Mouse (Mus musculus) gastrocnemius, adult 18-20 months (tissue): ENCODE results near the gene A430005L14Rik. TPM values are rescaled to one million over a fixed set of nuclear protein-coding genes. Genes with fewer than 3 reads are reported as not detected.
A peak's percentile ranks its signal among the peaks of the same experiment; 100 is the strongest.
"Not testable (repeated sequence)": the region's sequence is repeated elsewhere in the genome, so short reads cannot be mapped to it uniquely, and the experiment has no call there.

Experiments used
- DNase-seq: peaks from one replicate; pipeline ENCODE4 v3.0.0; 2021; ENCODE audit warnings: low spot score
- long read RNA-seq, 2 experiments: library from polyadenylated mRNA; stranded (forward); transcript quantifications; one replicate each; pipeline ENCODE4 v2.0.0; 2021
- total RNA-seq, 2 experiments: library from RNA; stranded (reverse); gene quantifications; 2 replicates each; pipeline ENCODE4 v1.2.3; 2021

Gene A430005L14Rik
- total RNA-seq, result 10 to 100 TPM; 16.4 to 19.5 TPM
- long read RNA-seq, experiment 1, transcript A430005L14Rik-201 (4 exons, 1,098 nt), result major isoform, 32 of 39 reads
- long read RNA-seq, experiment 1, partial matches to known transcripts, result 1 of 39 reads
- long read RNA-seq, experiment 1, other reads (novel, unspliced or antisense), result 2 of 39 reads
- long read RNA-seq, experiment 2, transcript A430005L14Rik-201 (4 exons, 1,098 nt), result major isoform, 16 of 22 reads
- long read RNA-seq, experiment 2, partial matches to known transcripts, result 0 of 22 reads
- long read RNA-seq, experiment 2, other reads (novel, unspliced or antisense), result 1 of 22 reads

DNA sequence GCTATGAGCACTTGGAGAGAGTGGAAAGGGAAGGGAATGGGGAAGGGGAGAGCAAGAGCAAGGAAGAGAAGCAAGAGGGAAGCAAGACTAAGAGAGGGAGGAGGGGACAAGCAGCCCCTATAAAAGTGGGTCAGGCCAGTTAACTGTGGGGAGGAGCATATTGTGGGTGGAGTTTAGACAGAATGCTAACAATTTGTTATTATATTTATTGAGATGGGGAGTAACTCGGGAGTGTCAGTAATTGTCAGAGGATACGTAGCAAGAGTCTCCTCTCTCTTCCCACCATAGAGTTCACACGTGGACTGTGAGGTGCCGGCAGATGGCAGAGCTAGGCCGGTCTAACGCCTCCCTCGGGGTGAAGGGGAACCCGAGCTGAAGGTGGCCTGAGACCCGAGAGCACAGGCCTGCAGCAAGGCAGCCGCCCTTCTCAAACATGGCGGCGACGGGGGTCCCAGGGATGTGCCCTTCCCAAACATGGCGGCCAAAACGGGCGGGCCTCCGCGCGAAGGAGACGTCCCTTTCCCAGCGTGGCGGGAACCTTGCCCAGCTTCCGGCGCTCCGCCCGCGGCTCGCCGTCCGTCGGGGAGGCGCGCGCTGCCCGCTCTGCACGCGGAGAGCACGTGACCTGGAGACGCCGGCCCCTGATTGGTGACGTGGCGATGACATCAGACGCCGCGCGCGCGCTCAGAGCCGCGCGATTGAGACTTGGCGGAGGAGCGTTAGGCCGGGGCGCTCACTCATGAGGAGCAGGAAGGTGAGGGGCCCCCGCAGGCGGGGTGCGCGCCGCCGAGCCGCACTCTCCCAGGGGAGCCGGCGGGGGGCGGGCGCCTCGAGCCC, at the start of gene A430005L14Rik:
TSS of gene A430005L14Rik (plus strand) at position 669 of the 837 bp plus-strand sequence.
- peak; percentile 96 for DNase-seq

DNA sequence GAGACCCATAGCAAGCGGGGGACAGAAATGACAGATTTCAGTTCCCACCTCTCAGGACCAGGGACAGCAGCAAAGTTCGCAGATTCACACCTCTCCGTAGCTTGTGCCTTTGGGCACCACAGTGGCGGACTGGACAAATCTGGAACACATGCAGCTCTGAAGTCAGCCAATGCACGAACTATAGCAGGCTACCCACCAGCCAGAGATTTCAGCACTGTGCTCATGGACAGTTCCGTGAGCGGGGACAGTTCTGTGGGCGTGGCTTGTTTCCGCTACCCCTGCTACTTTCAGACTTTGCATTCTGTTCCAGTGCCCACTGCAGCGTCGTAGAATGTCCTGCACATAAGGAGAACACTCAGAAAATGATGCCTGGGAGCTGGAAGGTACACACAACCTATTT, 49.5 kb upstream of the A430005L14Rik start:
- DNase-seq, result no peak

DNA sequence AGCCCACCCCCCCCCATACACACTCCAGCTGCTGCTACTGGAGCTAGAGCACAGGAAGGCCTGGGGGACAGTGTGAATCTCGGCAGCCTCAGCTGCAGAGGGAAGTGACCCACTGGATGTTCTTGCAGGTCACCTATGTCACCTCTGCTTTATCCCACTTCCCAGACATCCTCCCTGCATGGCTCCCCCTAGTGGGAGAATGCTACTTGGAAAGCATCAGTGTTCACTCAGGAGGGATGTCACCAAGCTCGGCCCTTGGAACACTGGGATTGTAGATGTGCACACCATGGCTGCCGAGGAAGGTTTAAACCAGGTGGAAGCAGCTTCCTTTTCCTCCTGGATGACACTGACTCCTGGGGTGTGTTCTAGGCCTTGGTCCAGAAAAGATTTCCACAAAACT, 43.4 kb upstream of the A430005L14Rik start:
- no peak for DNase-seq

DNA sequence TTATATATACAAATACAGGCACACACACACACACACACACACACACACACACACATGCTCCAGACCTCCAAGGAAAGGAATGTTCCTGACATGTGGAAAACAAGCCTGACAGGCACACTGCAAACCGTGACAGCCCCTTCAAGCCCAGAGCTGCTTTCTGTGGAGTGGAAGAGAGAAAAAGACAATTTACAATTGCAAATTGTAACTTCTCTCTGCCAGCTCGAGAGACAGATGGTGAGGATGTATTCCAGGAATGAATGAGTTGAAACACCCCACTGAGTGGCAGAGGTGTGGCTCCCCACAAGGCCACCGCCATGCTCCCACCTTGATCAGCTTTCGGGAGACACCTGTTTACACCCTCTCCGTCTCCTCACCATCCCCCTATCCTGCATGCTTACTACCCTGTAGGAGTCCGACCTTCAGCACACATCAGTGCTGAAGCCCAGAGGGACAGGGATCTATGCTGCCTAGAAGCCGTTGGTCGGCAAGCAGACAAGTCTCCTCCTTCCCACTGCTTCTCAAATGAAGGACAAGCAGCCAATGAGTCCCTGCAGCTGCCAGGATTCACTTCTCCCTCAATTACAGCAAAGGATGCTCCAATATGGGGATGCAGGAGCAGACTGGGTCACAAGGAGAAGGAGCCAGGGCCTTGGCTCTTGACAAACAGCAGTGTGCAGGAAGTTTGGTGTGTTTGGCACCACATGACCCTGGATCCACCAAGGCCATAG, 39.1 kb upstream of the A430005L14Rik start:
- DNase-seq, result no peak

GRCm38 (mm10) chr4:153920517-153921233, 36.4 kb upstream of the A430005L14Rik start:
- no peak for DNase-seq

DNA sequence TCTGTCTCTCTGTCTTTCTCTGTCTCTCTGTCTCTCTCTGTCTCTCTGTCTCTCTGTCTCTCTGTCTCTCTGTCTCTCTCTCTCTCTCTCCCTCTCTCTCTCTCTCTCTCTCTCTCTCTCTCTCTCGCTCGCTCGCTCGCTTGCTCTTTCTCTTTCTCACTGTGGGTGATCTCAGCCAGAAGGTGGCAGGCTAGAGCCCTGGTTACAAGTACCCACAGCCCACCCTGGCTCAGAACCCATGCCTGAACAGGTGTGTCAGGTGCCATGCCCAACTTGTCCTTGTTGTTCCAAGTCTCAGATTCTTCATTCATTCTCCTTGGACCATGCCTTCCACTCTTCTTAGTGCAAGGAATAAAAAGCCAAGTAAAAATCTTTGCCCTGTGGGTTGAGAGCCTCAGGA, 34.9 kb upstream of the A430005L14Rik start:
- DNase-seq, result not testable (repeated sequence)

DNA sequence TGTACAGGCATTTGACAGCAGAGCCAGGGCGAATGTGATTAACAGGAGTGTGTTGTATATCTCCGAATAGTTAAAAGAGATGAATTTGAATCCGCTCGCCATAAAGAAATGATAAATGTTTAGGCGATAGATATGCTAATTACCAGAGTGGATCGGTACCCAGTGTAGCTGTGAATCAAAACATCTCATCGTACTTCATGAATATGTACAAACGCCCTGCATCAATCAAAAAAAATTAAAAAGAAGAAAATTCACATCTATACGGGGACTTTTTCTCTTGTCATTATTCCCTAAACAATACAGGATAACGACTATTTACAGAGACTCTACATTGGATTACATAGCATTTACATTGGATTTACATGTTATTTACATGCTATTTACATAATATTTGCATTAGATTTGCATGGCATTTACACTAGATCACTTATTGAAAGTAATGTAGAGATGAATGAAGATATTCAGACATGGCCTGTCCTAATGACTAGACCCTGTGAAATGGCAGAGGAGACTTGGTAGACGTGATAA, 28.2 kb upstream of the A430005L14Rik start:
- no peak for DNase-seq

DNA sequence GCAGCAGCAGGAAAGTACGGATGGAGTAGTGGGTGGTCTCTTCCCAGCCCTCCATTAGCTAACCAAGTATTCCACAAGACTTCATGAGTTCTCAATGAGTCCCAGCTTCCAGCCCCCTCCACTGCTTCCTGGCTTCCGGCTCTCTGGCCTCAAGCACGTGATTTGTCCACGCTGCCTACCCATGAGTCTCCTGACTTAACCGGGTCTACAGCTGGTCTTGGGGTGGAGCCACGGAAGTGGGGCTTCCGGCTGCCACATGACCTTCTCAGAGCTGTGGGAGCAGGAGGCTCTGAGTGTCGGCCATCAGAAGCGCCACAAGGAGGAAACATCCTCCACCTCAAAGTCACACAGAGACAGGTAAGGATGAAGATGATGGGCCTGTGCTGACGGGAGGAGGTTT, 27.6 kb upstream of the A430005L14Rik start:
- no peak for DNase-seq

GRCm38 (mm10) chr4:153929921-153930320, 27.1 kb upstream of the A430005L14Rik start:
- no peak for DNase-seq

- no peak for DNase-seq
These were observed 13.8 kb upstream of the A430005L14Rik start for GRCm38 (mm10) chr4:153943243-153943642.

GRCm38 (mm10) chr4:153944261-153944660, 12.8 kb upstream of the A430005L14Rik start:
- DNase-seq, result no peak

DNA sequence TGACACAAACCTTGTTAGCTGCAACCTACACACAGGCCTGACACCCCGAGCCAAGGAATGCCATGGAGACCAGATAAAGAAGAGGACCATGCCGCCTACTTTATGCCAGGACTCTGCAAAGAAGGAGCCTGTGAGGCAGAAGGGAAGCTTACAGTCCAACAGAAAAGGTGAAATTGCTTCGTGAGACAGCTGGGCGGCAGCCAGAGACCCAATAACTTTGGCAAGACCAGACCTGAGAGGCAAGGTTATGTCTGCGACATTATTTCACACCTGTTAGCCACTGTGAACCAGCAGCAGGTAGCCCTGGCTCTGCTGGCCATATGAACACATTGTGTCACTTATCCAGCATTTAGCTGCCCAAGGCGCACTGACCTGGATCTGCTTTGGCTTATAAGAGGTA, 11.3 kb upstream of the A430005L14Rik start:
- DNase-seq, result no peak

DNA sequence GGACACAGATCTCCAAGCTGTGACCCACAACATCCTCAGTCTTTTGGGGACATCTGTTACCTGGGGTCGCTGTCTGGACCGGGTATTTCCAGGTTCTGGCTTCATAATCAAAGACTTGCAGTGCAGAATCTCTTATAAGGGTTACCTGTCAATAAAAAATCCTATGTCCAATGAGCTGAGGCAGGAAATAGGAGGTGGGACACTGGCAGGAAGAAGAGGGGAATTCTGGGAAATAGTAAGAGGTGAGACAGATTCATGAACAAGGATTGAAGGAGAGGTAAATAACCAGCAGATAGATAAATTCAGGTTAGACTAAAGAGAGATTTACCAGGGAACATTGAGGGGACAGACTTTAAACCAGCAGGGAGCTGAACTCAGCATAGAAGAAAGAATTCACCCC, 6.7 kb upstream of the A430005L14Rik start:
- DNase-seq, result no peak

DNA sequence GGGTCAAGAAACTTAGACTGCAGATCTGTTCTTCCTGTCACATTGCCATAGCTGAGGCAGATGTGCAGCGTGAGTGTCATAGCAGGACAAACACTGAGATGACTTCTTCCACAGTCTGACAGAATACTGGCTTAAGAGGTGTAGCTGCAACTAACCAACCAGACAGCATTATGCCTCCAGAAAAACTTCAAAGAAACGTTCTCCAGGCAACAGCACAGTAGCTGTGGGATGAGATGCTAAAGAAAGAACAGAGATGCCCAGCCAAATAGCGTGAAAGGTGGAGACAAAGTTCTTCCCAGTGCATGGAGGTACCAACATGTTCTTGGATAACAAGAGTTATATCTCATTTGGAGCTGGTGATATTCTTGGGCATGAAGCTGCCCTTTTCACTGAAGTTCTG, 5.9 kb upstream of the A430005L14Rik start:
- no peak for DNase-seq

GRCm38 (mm10) chr4:153951692-153952091, 5.3 kb upstream of the A430005L14Rik start:
- no peak for DNase-seq

DNA sequence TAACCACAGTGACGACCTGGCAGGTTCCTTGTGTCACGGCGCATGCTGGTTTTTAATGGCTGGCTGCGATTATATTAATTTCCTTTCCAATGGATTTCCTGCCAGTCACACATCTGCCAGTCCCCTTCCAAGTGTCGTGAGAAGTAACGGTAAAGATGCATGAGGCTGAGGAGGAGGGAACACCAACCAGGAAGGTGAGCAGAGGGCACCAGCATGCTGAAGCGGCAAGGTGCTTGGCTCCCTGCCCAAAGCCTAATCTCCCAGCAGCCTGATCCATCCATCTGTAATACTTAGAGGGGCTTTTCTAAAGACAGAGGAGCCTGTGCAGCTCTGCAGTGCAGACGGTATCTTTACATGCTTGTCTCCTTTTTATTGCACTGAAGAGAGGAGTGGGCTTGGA, 1.4 kb upstream of the A430005L14Rik start:
- no peak for DNase-seq

GRCm38 (mm10) chr4:153957444-153958250, 610 bp downstream of the A430005L14Rik start:
- no peak for DNase-seq

DNA sequence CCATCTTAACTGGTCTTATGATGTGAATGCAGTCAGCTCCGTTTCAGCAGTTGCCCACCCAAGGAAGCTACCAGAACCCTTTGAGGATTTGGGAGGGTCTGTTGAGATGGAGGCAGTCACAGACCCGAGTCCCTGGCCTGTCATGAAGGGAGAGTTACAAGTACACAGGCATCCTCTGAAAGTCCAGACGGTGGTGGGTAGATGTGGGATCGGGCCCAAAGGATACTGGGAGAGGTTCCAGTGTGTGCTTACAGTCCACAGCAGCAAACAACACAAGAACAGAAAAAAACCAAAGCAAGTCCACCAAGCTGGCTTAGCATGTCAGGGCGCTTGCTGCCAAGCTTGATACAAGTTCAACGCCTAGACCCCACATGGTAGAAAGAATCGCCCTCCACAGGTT, 5.6 kb downstream of the A430005L14Rik start:
- DNase-seq, result no peak

DNA sequence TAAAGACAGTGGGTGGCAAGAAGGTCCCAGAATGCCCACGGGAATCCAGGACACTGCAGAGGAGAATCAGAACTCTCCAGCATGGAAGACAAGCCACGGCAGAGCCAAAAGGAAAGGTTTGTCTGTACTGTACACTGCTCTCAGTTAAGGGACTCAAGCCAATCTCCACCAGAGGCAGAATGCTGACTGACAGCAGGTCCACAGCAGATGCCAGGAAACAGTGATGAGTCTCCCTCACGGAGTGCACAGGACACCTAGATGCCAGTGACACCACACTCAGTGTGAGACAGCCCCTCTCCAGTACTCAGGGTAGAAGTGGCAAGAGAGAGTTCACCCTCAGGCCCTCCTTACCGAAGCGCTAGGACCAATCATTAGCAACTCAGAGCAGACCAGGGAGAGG, 9.6 kb downstream of the A430005L14Rik start:
- DNase-seq, result no peak

- no peak for DNase-seq
These were observed 10.5 kb downstream of the A430005L14Rik start for GRCm38 (mm10) chr4:153967556-153967955.
